Mouse (Mus musculus) liver, embryonic 14.5 days (tissue): ENCODE data around the gene Casp12.

ENCODE experiments used
- CTCF ChIP-seq: IDR thresholded peaks from 2 replicates; pipeline ENCODE4 v1.5.1; 2016; ENCODE audit warnings: antibody characterized with exemption, low read depth, control low read depth
- EP300 ChIP-seq: IDR thresholded peaks from 2 replicates; pipeline ENCODE4 v1.6.1; 2016; ENCODE audit warnings: antibody characterized with exemption, low read depth

DNA sequence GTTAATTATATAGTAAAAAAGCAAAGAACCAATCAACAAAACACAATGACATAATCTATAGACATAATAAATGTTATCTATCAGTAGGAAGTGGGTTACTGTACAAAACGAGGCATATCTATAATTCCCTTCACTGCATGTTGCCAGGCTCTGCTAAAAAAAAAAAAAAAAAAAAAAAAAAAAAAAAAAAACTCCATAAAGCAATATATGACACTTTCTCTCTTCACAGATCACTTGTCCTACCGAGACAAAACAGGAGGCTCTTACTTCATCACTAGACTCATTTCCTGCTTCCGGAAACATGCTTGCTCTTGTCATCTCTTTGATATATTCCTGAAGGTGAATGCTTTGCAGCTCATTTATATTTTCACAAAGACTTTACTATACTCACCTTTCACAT is 17.0 kb upstream of the Casp12 start:
- TF ChIP-seq CTCF (no peak), EP300 (no peak)
